Mouse (Mus musculus) granulocyte monocyte progenitor cell, adult 5-6 weeks (primary cell): ENCODE data around the gene Hoxb3. TPM values are rescaled to one million over a fixed set of nuclear protein-coding genes. Genes with fewer than 3 reads are reported as not detected.

Source experiments
- ATAC-seq: replicated peaks from 2 replicates; pipeline ENCODE4 v1.8.0; 2016; ENCODE audit warnings: mild to moderate bottlenecking, moderate TSS enrichment, inconsistent platforms; ENCODE audit not compliant: poor library complexity, severe bottlenecking
- total RNA-seq, 2 experiments: library from RNA; stranded (forward) in 1 of 2; stranded (reverse) in 1 of 2; fragments of 200-712, 200-1000 nt in 1 of 2; fragments of >200 nt in 1 of 2; fragmentation: Nextera tagmentation in 1 of 2; gene quantifications; 2 replicates each; pipeline ENCODE4 v1.2.3; 2014 to 2017

Gene Hoxb3
- total RNA-seq, 2 experiments from 2014 or later, result 0.05 to 7.8 TPM

- ATAC-seq, result no peak
Measured at GRCm38 (mm10) chr11:96334998-96335397, 11.9 kb downstream of the Hoxb3 start.

- ATAC-seq, result no peak
Measured at GRCm38 (mm10) chr11:96336597-96336996, 13.5 kb downstream of the Hoxb3 start.

- ATAC-seq, result no peak
Measured at GRCm38 (mm10) chr11:96337026-96337425, 13.9 kb downstream of the Hoxb3 start.

- no peak for ATAC-seq
Measured at GRCm38 (mm10) chr11:96338957-96339855, 16.1 kb downstream of the Hoxb3 start.

GRCm38 (mm10) chr11:96340698-96341365 is 17.7 kb downstream of the Hoxb3 start:
- ATAC-seq, result no peak; the same call in 1 of the 2 replicates

GRCm38 (mm10) chr11:96341701-96342575 is 18.8 kb downstream of the Hoxb3 start:
- no peak for ATAC-seq

- ATAC-seq, result no peak
Measured at GRCm38 (mm10) chr11:96342576-96342930, 19.4 kb downstream of the Hoxb3 start.

- no peak for ATAC-seq
Measured at GRCm38 (mm10) chr11:96343206-96343745, 20.1 kb downstream of the Hoxb3 start.

- no peak for ATAC-seq
Measured at GRCm38 (mm10) chr11:96344061-96344877, 21.1 kb downstream of the Hoxb3 start.

- ATAC-seq, result no peak
Measured at GRCm38 (mm10) chr11:96344878-96345159, 21.7 kb downstream of the Hoxb3 start.

GRCm38 (mm10) chr11:96345220-96345892 is 22.2 kb downstream of the Hoxb3 start:
- no peak for ATAC-seq

- no peak for ATAC-seq
Measured at GRCm38 (mm10) chr11:96345893-96346806, 23.0 kb downstream of the Hoxb3 start.

GRCm38 (mm10) chr11:96346916-96347520 is 23.9 kb downstream of the Hoxb3 start:
- no peak for ATAC-seq

- no peak for ATAC-seq
Measured at GRCm38 (mm10) chr11:96347717-96348116, 24.6 kb downstream of the Hoxb3 start.

- ATAC-seq, result no peak
Measured at GRCm38 (mm10) chr11:96348141-96348928, 25.2 kb downstream of the Hoxb3 start.

- ATAC-seq, result no peak
Measured at GRCm38 (mm10) chr11:96348988-96349387, 25.9 kb downstream of the Hoxb3 start.
